Mouse (Mus musculus) heart, adult 8-10 months (tissue): ENCODE results near the gene Bdkrb1. TPM values are rescaled to one million over a fixed set of nuclear protein-coding genes. Genes with fewer than 3 reads are reported as not detected.

Experiments
- DNase-seq: peaks from one replicate; pipeline ENCODE4 v3.0.0; 2022; ENCODE audit warnings: low spot score
- total RNA-seq, 4 experiments: library from RNA; stranded (reverse); gene quantifications; 2 replicates each; pipeline ENCODE4 v1.2.4; 2022

Gene Bdkrb1
- total RNA-seq, 4 experiments from 2014 or later, result not detected

- DNase-seq, result no peak
Observed at GRCm38 (mm10) chr12:105598503-105598902, 4.4 kb upstream of the Bdkrb1 start.

- no peak for DNase-seq
Observed at GRCm38 (mm10) chr12:105599098-105599497, 3.8 kb upstream of the Bdkrb1 start.

GRCm38 (mm10) chr12:105601586-105601985 lies 1.3 kb upstream of the Bdkrb1 start:
- no peak for DNase-seq

DNA sequence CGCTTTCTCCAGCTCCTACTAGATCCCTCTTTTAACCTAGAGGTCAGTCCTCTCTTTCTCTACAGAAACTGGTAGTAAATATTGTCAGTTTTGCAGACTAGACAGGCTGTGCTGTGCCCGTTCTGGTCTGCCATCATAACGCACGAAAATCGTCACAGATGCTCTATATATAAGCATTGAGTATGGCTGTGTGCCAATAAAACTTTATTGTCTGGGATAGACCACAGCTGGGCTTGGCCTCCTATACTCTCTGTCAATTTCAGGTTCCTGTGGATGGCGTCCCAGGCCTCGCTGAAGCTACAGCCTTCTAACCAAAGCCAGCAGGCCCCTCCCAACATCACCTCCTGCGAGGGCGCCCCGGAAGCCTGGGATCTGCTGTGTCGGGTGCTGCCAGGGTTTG lies 1.0 kb downstream of the Bdkrb1 start:
- DNase-seq, result no peak

DNA sequence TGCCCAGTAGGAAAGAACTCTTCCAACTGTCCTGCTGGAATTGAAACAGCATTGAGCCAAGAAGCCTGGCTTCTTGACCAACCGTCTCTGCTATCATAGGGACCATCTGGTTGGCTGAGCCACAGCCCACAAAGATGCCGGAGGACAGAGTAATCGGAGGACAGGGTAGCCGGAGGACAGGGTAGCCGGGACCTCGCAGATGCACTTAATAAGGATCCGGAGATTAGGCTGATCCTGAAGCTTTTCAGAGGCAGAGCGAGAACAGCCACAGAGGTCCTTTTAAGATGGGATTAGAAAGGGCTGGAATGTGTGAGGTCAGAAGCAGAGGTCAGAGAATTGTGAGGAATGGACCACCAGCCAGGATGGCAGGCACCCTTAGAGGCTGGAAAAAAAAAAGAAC lies 2.3 kb downstream of the Bdkrb1 start:
- DNase-seq, result no peak

DNA sequence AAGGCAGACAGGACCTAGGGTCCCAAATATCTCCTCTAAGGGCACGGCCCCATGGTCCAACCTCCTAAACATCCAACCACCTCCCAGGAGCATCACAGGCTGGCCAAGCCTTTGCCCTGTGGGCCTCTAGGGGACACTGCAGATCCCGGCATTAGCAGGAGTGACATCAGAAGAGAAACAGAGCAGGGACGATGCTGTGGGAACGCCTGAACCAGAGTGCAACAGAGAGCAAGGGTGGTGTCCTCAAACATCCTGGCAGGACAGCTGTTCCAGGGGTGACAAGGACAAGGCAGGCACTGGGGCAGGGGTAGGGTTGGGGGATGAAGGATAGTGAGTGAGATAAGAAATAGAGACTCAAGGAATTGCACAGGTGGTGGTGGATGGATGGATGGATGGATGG lies 4.0 kb downstream of the Bdkrb1 start:
- DNase-seq, result no peak

- DNase-seq, result no peak
Observed at GRCm38 (mm10) chr12:105611045-105611444, 8.2 kb downstream of the Bdkrb1 start.

DNA sequence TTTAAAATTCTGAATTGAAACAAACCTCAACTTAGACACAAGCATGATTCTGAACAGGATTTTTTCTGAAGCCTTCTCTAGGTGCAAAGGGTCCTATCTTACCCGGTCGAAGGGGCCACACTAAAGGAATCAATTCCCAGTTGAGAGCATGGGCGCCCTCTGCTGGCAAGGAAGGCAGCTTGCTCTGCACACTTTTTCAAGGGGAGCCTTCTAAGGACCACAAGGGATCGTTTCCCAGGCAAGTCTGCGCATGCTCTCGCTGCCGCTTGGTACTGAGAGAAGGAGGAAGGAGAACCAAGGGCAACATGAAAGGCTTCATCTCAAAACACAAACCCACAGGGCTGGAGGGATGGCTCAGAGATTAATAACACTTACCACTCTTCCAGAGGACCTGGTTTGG lies 8.9 kb downstream of the Bdkrb1 start:
- DNase-seq, result peak; percentile 16

- DNase-seq, result no peak
Observed at GRCm38 (mm10) chr12:105613559-105613958, 10.7 kb downstream of the Bdkrb1 start.

DNA sequence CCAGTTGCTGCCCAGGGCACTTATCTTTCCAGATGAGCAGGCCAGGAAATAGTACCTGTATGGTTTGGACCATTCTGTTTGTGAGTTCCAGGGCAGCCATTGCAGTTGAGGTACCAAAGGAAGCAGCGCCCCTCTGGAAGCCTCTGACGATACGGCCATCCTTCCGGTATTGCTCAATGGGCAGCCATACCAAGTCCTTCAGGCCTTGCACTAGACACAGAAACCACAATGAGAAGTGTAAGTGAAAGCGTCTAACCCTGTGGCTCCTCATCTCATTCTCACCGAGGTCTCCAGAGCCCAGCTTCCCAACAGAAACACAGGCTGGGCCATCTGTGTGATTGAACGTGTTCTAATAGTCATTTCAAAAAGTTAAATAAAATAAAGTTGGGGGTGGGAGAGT lies 19.2 kb downstream of the Bdkrb1 start:
- DNase-seq, result no peak

DNA sequence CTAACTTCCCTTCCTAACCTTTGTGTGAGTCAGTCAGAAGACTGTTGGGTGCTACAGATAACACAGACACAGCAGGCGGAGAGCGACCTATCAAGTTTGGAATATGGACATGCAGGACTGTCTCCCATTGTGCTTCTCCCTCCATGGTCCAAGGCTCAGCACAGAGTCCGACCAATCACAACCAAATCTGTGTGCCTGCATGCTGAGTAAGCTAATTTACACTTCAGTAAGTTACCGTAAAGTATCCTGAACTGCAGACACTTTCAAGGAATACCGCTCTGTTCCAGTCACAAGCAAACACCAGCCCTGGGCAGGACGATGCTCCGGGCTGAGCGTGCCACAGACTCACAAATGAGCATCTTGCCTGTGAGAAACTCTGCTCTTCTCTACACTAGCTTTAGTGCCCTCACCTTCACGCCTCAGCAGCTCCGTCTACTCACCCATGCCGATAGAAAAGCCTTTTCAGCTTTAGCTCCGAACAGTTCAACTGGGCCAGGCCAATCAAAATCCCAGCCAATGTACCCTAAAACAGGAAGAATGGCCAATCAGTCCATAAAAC lies 20.2 kb downstream of the Bdkrb1 start:
- DNase-seq, result no peak

- no peak for DNase-seq
Observed at GRCm38 (mm10) chr12:105625798-105626197, 22.9 kb downstream of the Bdkrb1 start.

- no peak for DNase-seq
Observed at GRCm38 (mm10) chr12:105634374-105635067, 31.6 kb downstream of the Bdkrb1 start.

GRCm38 (mm10) chr12:105636551-105636950 lies 33.7 kb downstream of the Bdkrb1 start:
- no peak for DNase-seq

DNA sequence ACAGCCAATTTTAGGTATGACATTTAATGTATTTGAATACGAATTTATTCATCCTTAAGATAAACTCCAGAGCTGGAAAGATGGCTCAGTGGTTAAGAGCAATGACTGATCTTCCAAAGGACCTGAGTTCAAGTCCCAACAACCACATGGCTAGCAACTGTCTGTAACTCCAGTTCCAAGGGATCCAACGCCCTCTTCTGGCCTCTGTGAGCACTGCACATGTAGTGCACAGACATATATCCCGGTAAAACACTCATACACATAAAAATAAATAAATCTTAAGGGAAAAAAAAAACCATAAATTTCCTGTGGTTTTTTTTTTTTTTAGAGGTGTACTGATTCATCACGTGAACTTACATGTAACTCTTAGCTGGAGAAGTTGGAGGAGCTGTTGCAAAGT lies 34.7 kb downstream of the Bdkrb1 start:
- no peak for DNase-seq

- DNase-seq, result no peak
Observed at GRCm38 (mm10) chr12:105642770-105643321, 40.0 kb downstream of the Bdkrb1 start.

Other genes with a start within 250 kb of the Bdkrb1 start
- gene D430019H16Rik, start 149.2 kb upstream of the Bdkrb1 start, total RNA-seq, result under 1 TPM; 0.11 to 0.41 (median 0.13) TPM
- under 1 TPM; 0.26 to 0.44 (median 0.33) TPM for gene Bdkrb2, start 39.9 kb upstream of the Bdkrb1 start, total RNA-seq
- gene Gskip, start 81.7 kb downstream of the Bdkrb1 start, total RNA-seq, result 1 to 10 TPM; 6.5 to 9.8 (median 7.4) TPM
- gene Atg2b, start 82.1 kb downstream of the Bdkrb1 start, total RNA-seq, result 10 to 100 TPM; 17.2 to 21.6 (median 18.5) TPM
- gene Ak7, start 102.9 kb downstream of the Bdkrb1 start, total RNA-seq, result not detected
- 100 to 1,000 TPM; 106 to 123 (median 114) TPM for gene Papola, start 181.6 kb downstream of the Bdkrb1 start, total RNA-seq